Mouse (Mus musculus): ENCODE data around the gene Abcc8.
"Not testable (repeated sequence)": the region's sequence is repeated elsewhere in the genome, so short reads cannot be mapped to it uniquely, and the experiment has no call there.

Abcc8 gene

GRCm38 (mm10) chr7:46179431-46180275 lies at the start of gene Abcc8:
TSS of gene Abcc8 (minus strand) at chr7:46180033.
- no peak for DNase-seq

GRCm38 (mm10) chr7:46226936-46227335 lies 47.1 kb upstream of the Abcc8 start:
- no peak for DNase-seq

GRCm38 (mm10) chr7:46226253-46226652 lies 46.4 kb upstream of the Abcc8 start:
- DNase-seq: peak in 1 of 2 experiments; percentile 46

GRCm38 (mm10) chr7:46220591-46221129 lies 40.8 kb upstream of the Abcc8 start:
- no peak for DNase-seq

GRCm38 (mm10) chr7:46218415-46218814 lies 38.6 kb upstream of the Abcc8 start:
- peak in 1 of 2 experiments; percentile 23 for DNase-seq

- DNase-seq: no peak
These were observed 36.6 kb upstream of the Abcc8 start for GRCm38 (mm10) chr7:46216481-46216880.

- DNase-seq: no peak
These were observed 30.4 kb upstream of the Abcc8 start for GRCm38 (mm10) chr7:46210276-46210675.

- DNase-seq: no peak
These were observed 28.3 kb upstream of the Abcc8 start for GRCm38 (mm10) chr7:46208131-46208530.

- DNase-seq: no peak
These were observed 24.9 kb upstream of the Abcc8 start for GRCm38 (mm10) chr7:46204775-46205174.

- DNase-seq: no peak
These were observed 24.2 kb upstream of the Abcc8 start for GRCm38 (mm10) chr7:46204046-46204471.

GRCm38 (mm10) chr7:46201649-46202048 lies 21.8 kb upstream of the Abcc8 start:
- DNase-seq: no peak

- no peak for DNase-seq
These were observed 20.2 kb upstream of the Abcc8 start for GRCm38 (mm10) chr7:46200021-46200420.

GRCm38 (mm10) chr7:46195356-46195755 lies 15.5 kb upstream of the Abcc8 start:
- no peak for DNase-seq

GRCm38 (mm10) chr7:46184232-46184631 lies 4.4 kb upstream of the Abcc8 start:
- DNase-seq: no peak

- DNase-seq: peak; percentile 19 to 56
These were observed 1.8 kb upstream of the Abcc8 start for GRCm38 (mm10) chr7:46181590-46181989.

- DNase-seq: not testable (repeated sequence)
These were observed 10.9 kb downstream of the Abcc8 start for GRCm38 (mm10) chr7:46168980-46169379.

- no peak for DNase-seq
These were observed 11.4 kb downstream of the Abcc8 start for GRCm38 (mm10) chr7:46168402-46168801.

- DNase-seq: no peak
These were observed 11.9 kb downstream of the Abcc8 start for GRCm38 (mm10) chr7:46167901-46168300.

- DNase-seq: no peak
These were observed 14.0 kb downstream of the Abcc8 start for GRCm38 (mm10) chr7:46165876-46166275.

GRCm38 (mm10) chr7:46162731-46163130 lies 17.1 kb downstream of the Abcc8 start:
- DNase-seq: no peak

- DNase-seq: no peak
These were observed 17.6 kb downstream of the Abcc8 start for GRCm38 (mm10) chr7:46162132-46162727.

GRCm38 (mm10) chr7:46161615-46162014 lies 18.2 kb downstream of the Abcc8 start:
- DNase-seq: no peak

- DNase-seq: no peak
These were observed 22.1 kb downstream of the Abcc8 start for GRCm38 (mm10) chr7:46157746-46158145.

All from kidney, adult 8-10 months (tissue).